Mouse (Mus musculus) ES-E14 (cell line): ENCODE data around the gene Dpf2.

Experiments used
- CHD2 ChIP-seq: IDR thresholded peaks from 2 replicates; pipeline ENCODE4 v1.6.1; 2014; ENCODE audit warnings: mild to moderate bottlenecking, low read depth, low read length, inconsistent platforms
- HCFC1 ChIP-seq: IDR thresholded peaks from 2 replicates; pipeline ENCODE4 v1.6.1; 2012; ENCODE audit warnings: low read length, inconsistent platforms, borderline replicate concordance; ENCODE audit not compliant: insufficient read depth
- MAFK ChIP-seq: IDR thresholded peaks from 2 replicates; pipeline ENCODE4 v1.6.1; 2014; ENCODE audit warnings: mild to moderate bottlenecking, low read depth, low read length, inconsistent platforms; ENCODE audit not compliant: insufficient read depth
- ZC3H11A ChIP-seq: IDR thresholded peaks from 2 replicates; pipeline ENCODE4 v1.6.1; 2012; ENCODE audit warnings: low read depth, mild to moderate bottlenecking, inconsistent platforms, low read length, borderline replicate concordance
- ZNF384 ChIP-seq: IDR thresholded peaks from 2 replicates; pipeline ENCODE4 v1.6.1; 2012; ENCODE audit warnings: low read depth, low read length, inconsistent platforms

DNA sequence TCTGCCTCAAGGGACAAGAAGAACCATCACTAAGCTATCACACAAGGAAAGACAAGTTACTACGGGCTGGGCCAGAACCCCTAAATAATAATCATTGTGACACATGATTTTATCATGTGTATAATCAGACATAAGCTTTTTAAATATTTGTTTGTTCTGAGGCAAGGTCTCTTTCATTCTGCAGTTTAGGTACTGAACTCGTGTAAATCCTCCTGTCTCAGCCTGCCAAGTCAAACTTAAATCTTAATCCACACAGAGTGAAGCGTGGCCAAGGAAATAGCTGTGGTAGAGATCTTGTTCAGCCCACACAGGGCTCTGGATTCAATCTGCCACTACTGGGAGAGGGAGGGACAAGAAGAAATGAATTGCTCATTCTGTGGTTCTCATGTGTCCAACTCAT is 5.5 kb downstream of the Dpf2 start:
- TF ChIP-seq MAFK, result no peak
- TF ChIP-seq ZC3H11A, result no peak
- no peak for TF ChIP-seq ZNF384
- TF ChIP-seq HCFC1, result no peak
- no peak for TF ChIP-seq CHD2
